Mouse (Mus musculus) embryo, embryonic 9.5 days (tissue): Measurements from ENCODE around the gene Sod2.
"Not testable (repeated sequence)": the region's sequence is repeated elsewhere in the genome, so short reads cannot be mapped to it uniquely, and the experiment has no call there.

Experiments
- DNase-seq: peaks from one replicate; pipeline ENCODE4 v3.0.0-alpha.2; 2017; ENCODE audit errors: extremely low spot score

The Sod2 gene

GRCm38 (mm10) chr17:13006546-13006945 is at the start of gene Sod2:
Sod2 (plus strand) TSS chr17:13006846.
- DNase-seq, result not testable (repeated sequence)

GRCm38 (mm10) chr17:12959377-12959776 is 47.3 kb upstream of the Sod2 start:
- DNase-seq, result not testable (repeated sequence)

- peak; percentile 93 for DNase-seq
Measured at GRCm38 (mm10) chr17:12960331-12960873, 46.2 kb upstream of the Sod2 start, which contains the start of gene Acat2. Acat2 (minus strand) TSS chr17:12960747.

- DNase-seq, result no peak
Measured at GRCm38 (mm10) chr17:12963476-12963875, 43.2 kb upstream of the Sod2 start.

- no peak for DNase-seq
Measured at GRCm38 (mm10) chr17:12967173-12967572, 39.5 kb upstream of the Sod2 start.

GRCm38 (mm10) chr17:12973851-12974250 is 32.8 kb upstream of the Sod2 start:
- no peak for DNase-seq

GRCm38 (mm10) chr17:12978546-12978945 is 28.1 kb upstream of the Sod2 start:
- no peak for DNase-seq

GRCm38 (mm10) chr17:12983988-12984387 is 22.7 kb upstream of the Sod2 start:
- no peak for DNase-seq

- DNase-seq, result not testable (repeated sequence)
Measured at GRCm38 (mm10) chr17:12988096-12988495, 18.6 kb upstream of the Sod2 start.

- DNase-seq, result no peak
Measured at GRCm38 (mm10) chr17:12990567-12991145, 16.0 kb upstream of the Sod2 start.

- DNase-seq, result peak; percentile 19
Measured at GRCm38 (mm10) chr17:12991194-12991634, 15.4 kb upstream of the Sod2 start.

- peak; percentile 93 for DNase-seq
Measured at GRCm38 (mm10) chr17:12991635-12992358, 14.8 kb upstream of the Sod2 start.

- peak; percentile 94 for DNase-seq
Measured at GRCm38 (mm10) chr17:12992470-12992991, 14.1 kb upstream of the Sod2 start.

- no peak for DNase-seq
Measured at GRCm38 (mm10) chr17:12994069-12994468, 12.6 kb upstream of the Sod2 start, which contains the start of gene Wtap. Wtap (minus strand) TSS chr17:12994169.

- DNase-seq, result peak; percentile 6
Measured at GRCm38 (mm10) chr17:12996345-12996744, 10.3 kb upstream of the Sod2 start.

- DNase-seq, result no peak
Measured at GRCm38 (mm10) chr17:12997890-12998289, 8.8 kb upstream of the Sod2 start.

- DNase-seq, result no peak
Measured at GRCm38 (mm10) chr17:12999069-12999468, 7.6 kb upstream of the Sod2 start.

GRCm38 (mm10) chr17:13002243-13002642 is 4.4 kb upstream of the Sod2 start:
- not testable (repeated sequence) for DNase-seq

- DNase-seq, result not testable (repeated sequence)
Measured at GRCm38 (mm10) chr17:13004436-13004835, 2.2 kb upstream of the Sod2 start.

GRCm38 (mm10) chr17:13006984-13007383 is 338 bp downstream of the Sod2 start:
- DNase-seq, result peak; percentile 16

GRCm38 (mm10) chr17:13007730-13008425 is 1.2 kb downstream of the Sod2 start:
- peak; percentile 99 for DNase-seq

- DNase-seq, result peak; percentile 14
Measured at GRCm38 (mm10) chr17:13008528-13008927, 1.9 kb downstream of the Sod2 start.
